8 mouse cellular contexts compared by ENCODE assay signal in the genomic region with DNA sequence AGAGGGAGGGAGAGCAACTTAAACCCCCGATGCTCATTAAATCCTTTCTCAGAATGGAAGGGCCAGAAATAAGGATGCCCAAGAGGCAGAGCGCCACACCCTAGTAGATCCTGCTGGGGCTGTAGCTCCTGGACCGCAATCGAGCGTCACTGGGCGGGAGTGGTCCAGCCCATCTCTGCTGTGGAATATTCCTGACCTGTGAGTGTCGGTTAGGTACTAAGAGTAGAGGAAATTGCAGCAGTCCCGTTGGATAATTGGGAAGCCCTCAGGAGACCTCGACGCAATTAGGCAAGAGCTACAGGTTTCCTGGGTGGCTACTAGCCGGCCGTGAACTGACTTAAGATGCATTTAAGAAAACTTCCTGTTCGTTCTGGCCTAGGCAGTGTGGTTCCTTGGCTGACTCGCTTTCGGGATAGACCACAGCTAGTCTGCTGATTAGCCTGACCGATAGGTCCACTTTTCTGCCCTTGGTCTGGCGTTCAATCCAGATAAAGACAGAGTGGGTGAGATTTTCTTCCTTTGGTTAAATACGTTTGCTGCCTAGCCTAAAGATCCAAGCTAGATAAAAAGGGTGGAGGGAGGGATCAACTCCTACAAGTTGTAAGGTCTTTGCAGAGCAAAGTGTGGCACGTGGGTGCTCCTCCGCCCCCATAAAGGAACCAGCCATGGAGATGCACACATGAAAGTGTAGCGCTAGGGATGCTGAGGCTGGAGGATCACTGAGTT. TPM values are rescaled to one million over a fixed set of nuclear protein-coding genes. Genes with fewer than 3 reads are reported as not detected.
A peak's percentile ranks its signal among the peaks of the same experiment; 100 is the strongest.
DNase-seq lines count a peak whose midpoint lies in the region; ATAC-seq and TF ChIP-seq lines count a peak whose summit lies in the region.

No protein-coding gene starts in this region.

- ATAC-seq in heart, embryonic 14.5 days (ENCODE audit: insufficient number of reproducible peaks, insufficient read depth, low FRiP score, low read depth): no peak
- 0 out of 2 replicates have a peak, but pooled peaks have one; percentile 22 for ATAC-seq in midbrain, embryonic 15.5 days (replicated peaks)

- peak overlapping the region; percentile 70 for H3K27ac ChIP-seq in bone marrow macrophage, adult 2 months (ENCODE audit: insufficient read depth, low read depth, low read length)
- peak overlapping the region; percentile 80 to 99 for H3K27ac ChIP-seq in heart, embryonic 14.5 days (replicated peaks in 1 of 2; ENCODE audit: control insufficient read depth in 1 of 2, insufficient read depth in 1 of 2, low read depth in 2 of 2, low read length in 2 of 2)
- H3K27ac ChIP-seq in limb, embryonic 10.5 days: peak overlapping the region; percentile 99
- H3K27ac ChIP-seq in midbrain, embryonic 15.5 days: peak overlapping the region; percentile 98

- H3K36me3 ChIP-seq in heart, embryonic 14.5 days (ENCODE audit: control insufficient read depth, insufficient read depth, low read length): peaks cover 42% of the 10 kb centered on the region
- peaks cover 43% of the 10 kb centered on the region for H3K36me3 ChIP-seq in limb, embryonic 10.5 days
- peaks cover 16% of the 10 kb centered on the region for H3K36me3 ChIP-seq in midbrain, embryonic 15.5 days (replicated peaks)

- TF ChIP-seq POLR2A in bone marrow macrophage, adult 2 months (IDR thresholded peaks at IDR 0.05; ENCODE audit: borderline replicate concordance, low read depth, low read length): no peak

- H3K4me1 ChIP-seq in bone marrow macrophage, adult 2 months (ENCODE audit: control insufficient read depth, insufficient read depth, low read length): peaks cover 40% of the 10 kb centered on the region
- H3K4me1 ChIP-seq in heart, embryonic 14.5 days (ENCODE audit: control insufficient read depth in 2 of 2, insufficient read depth in 2 of 2, low read length in 2 of 2): peaks cover 10 to 48% of the 10 kb centered on the region in 2 experiments
- peaks cover 61% of the 10 kb centered on the region for H3K4me1 ChIP-seq in limb, embryonic 10.5 days
- peaks cover 47% of the 10 kb centered on the region for H3K4me1 ChIP-seq in midbrain, embryonic 15.5 days

- no peaks in the 10 kb centered on the region for H3K27me3 ChIP-seq in heart, embryonic 14.5 days (ENCODE audit: control insufficient read depth, insufficient read depth, low read length)
- no peaks in the 10 kb centered on the region for H3K27me3 ChIP-seq in limb, embryonic 10.5 days (ENCODE audit: low read depth, poor library complexity, severe bottlenecking)
- H3K27me3 ChIP-seq in midbrain, embryonic 15.5 days (replicated peaks): no peaks in the 10 kb centered on the region

- 1% methylated on average over 21 of the region's 21 CpGs for WGBS in heart, embryonic 14.5 days
- WGBS in limb, embryonic 10.5 days: under 1% methylated on average over 21 of the region's 21 CpGs
- WGBS in midbrain, embryonic 15.5 days: under 1% methylated on average over 21 of the region's 21 CpGs

- H3K9ac ChIP-seq in heart, embryonic 14.5 days (ENCODE audit: low read length): peak overlapping the region; percentile 99
- H3K9ac ChIP-seq in midbrain, embryonic 15.5 days: peak overlapping the region; percentile 78

- peak overlapping the region; percentile 88 for H3K4me3 ChIP-seq in bone marrow macrophage, adult 2 months (ENCODE audit: insufficient read depth, low read length)
- peak overlapping the region; percentile 64 to 96 for H3K4me3 ChIP-seq in heart, embryonic 14.5 days (ENCODE audit: control insufficient read depth in 1 of 2, insufficient read depth in 1 of 2, low read depth in 1 of 2, low read length in 2 of 2)
- H3K4me3 ChIP-seq in limb, embryonic 10.5 days: peak overlapping the region; percentile 96
- peak overlapping the region; percentile 77 for H3K4me3 ChIP-seq in midbrain, embryonic 15.5 days

- TF ChIP-seq CTCF in bone marrow macrophage, adult 2 months (IDR thresholded peaks at IDR 0.05; ENCODE audit: low read depth, low read length): no peak

- H3K4me2 ChIP-seq in heart, embryonic 14.5 days (ENCODE audit: low read length): peak overlapping the region; percentile 71
- peak overlapping the region; percentile 69 for H3K4me2 ChIP-seq in midbrain, embryonic 15.5 days

- H3K9me3 ChIP-seq in heart, embryonic 14.5 days (ENCODE audit: control insufficient read depth, low read length): no peaks in the 10 kb centered on the region
- H3K9me3 ChIP-seq in limb, embryonic 10.5 days (replicated peaks): no peaks in the 10 kb centered on the region
- H3K9me3 ChIP-seq in midbrain, embryonic 15.5 days: no peaks in the 10 kb centered on the region

- peak; percentile 95 for DNase-seq in heart, adult 11 months
- DNase-seq in heart, adult 9 months (ENCODE audit: low spot score in 2 of 2): no peak
- DNase-seq in limb, embryonic 10.5 days (ENCODE audit: low spot score): peak; percentile 62
- no peak for DNase-seq in right cerebral cortex, postnatal 14 days
- DNase-seq in right cerebral cortex, adult 2 months (ENCODE audit: low spot score in 2 of 2): no peak

RNA-seq across cellular contexts. Expression of a gene that starts 1.3 kb away (rescaled TPM):
- polyA plus RNA-seq in bone marrow macrophage, adult 2 months (2012; ENCODE audit: insufficient read depth, insufficient read length, missing spikeins): 331 and 370 TPM in 2 replicates
- polyA plus RNA-seq in heart, embryonic 14.5 days (2014; fragmentation: Nextera tagmentation; extraction: Ambion mirVana): 1,771 and 1,859 TPM in 2 replicates
- 3,103 and 4,103 TPM in 2 replicates for polyA plus RNA-seq in limb, embryonic 10.5 days (2016; fragmentation: Nextera tagmentation; extraction: Ambion mirVana)
- 1,044 and 1,060 TPM in 2 replicates for polyA plus RNA-seq in midbrain, embryonic 15.5 days (2015; fragmentation: Nextera tagmentation; extraction: Ambion mirVana)

RNA-seq across cellular contexts. Expression of a gene that starts 36.7 kb away (rescaled TPM):
- not detected in 2 replicates for polyA plus RNA-seq in bone marrow macrophage, adult 2 months (2012; ENCODE audit: insufficient read depth, insufficient read length, missing spikeins)
- polyA plus RNA-seq in heart, embryonic 14.5 days (2014; fragmentation: Nextera tagmentation; extraction: Ambion mirVana): not detected in 2 replicates
- polyA plus RNA-seq in limb, embryonic 10.5 days (2016; fragmentation: Nextera tagmentation; extraction: Ambion mirVana): not detected in 2 replicates
- polyA plus RNA-seq in midbrain, embryonic 15.5 days (2015; fragmentation: Nextera tagmentation; extraction: Ambion mirVana): not detected in 2 replicates

RNA-seq across cellular contexts. Expression of a gene that starts 43.6 kb away (rescaled TPM):
- polyA plus RNA-seq in bone marrow macrophage, adult 2 months (2012; ENCODE audit: insufficient read depth, insufficient read length, missing spikeins): 77.7 and 90.2 TPM in 2 replicates
- 25.9 and 28.5 TPM in 2 replicates for polyA plus RNA-seq in heart, embryonic 14.5 days (2014; fragmentation: Nextera tagmentation; extraction: Ambion mirVana)
- polyA plus RNA-seq in limb, embryonic 10.5 days (2016; fragmentation: Nextera tagmentation; extraction: Ambion mirVana): 34.0 and 40.3 TPM in 2 replicates
- 32.1 and 37.4 TPM in 2 replicates for polyA plus RNA-seq in midbrain, embryonic 15.5 days (2015; fragmentation: Nextera tagmentation; extraction: Ambion mirVana)

Comparison
In these comparisons a context has a peak if more than half of its experiments do, and no peak if none do; other contexts are left out.
1. DNase-seq: peak in heart, adult 11 months (single experiment) and limb, embryonic 10.5 days (single experiment); none in heart, adult 9 months (0 of 2), right cerebral cortex, postnatal 14 days (single experiment) and right cerebral cortex, adult 2 months (0 of 2).
2. Peak in every context shown above with its lines, with median percentiles within 50 percentile points of each other: H3K27ac ChIP-seq and H3K4me3 ChIP-seq.